Mouse (Mus musculus) forebrain, embryonic 15.5 days (tissue): ENCODE results near the gene Tas1r2. TPM values are rescaled to one million over a fixed set of nuclear protein-coding genes. Genes with fewer than 3 reads are reported as not detected.

ENCODE experiments used
- ATAC-seq: fragments of 200-750 bp; cut with Nextera tagmentation; replicated peaks from 2 replicates; pipeline ENCODE4 v1.8.0; 2017; ENCODE audit warnings: mild to moderate bottlenecking, moderate TSS enrichment, moderate library complexity
- H3K27ac ChIP-seq: fragments of 300-500 bp; sonication (generic); replicated peaks from 2 replicates; pipeline ENCODE4 v1.5.1; 2015; ENCODE audit warnings: mild to moderate bottlenecking, inconsistent platforms
- H3K27me3 ChIP-seq: fragments of 300-500 bp; sonication (generic); 2 replicates; pipeline ENCODE4 v1.6.1; 2015; ENCODE audit warnings: inconsistent platforms
- H3K36me3 ChIP-seq: fragments of 300-500 bp; sonication (generic); 2 replicates; pipeline ENCODE4 v1.6.1; 2015; ENCODE audit warnings: mild to moderate bottlenecking, inconsistent platforms
- H3K4me1 ChIP-seq: fragments of 300-500 bp; sonication (generic); 2 replicates; pipeline ENCODE4 v1.6.1; 2015; ENCODE audit warnings: inconsistent platforms
- H3K4me2 ChIP-seq: fragments of 300-500 bp; sonication (generic); replicated peaks from 2 replicates; pipeline ENCODE4 v1.6.1; 2015; ENCODE audit warnings: mild to moderate bottlenecking, inconsistent platforms
- H3K4me3 ChIP-seq: fragments of 300-500 bp; sonication (generic); 2 replicates; pipeline ENCODE4 v1.5.1; 2015; ENCODE audit warnings: mild to moderate bottlenecking, inconsistent platforms
- H3K9ac ChIP-seq: fragments of 300-500 bp; sonication (generic); replicated peaks from 2 replicates; pipeline ENCODE4 v1.6.1; 2015; ENCODE audit warnings: mild to moderate bottlenecking, inconsistent platforms
- H3K9me3 ChIP-seq: fragments of 300-500 bp; sonication (generic); 2 replicates; pipeline ENCODE4 v1.6.1; 2016; ENCODE audit warnings: inconsistent platforms
- WGBS: fragments of 180-500 bp; shearing (Covaris S2); methylation state at CpG from one replicate; pipeline ENCODE4 v1.1.7; 2015; ENCODE audit warnings: mixed read lengths; 5-methylcytosine and 5-hydroxymethylcytosine counted together
- polyA plus RNA-seq: library from polyadenylated mRNA; unstranded; fragments of >200 nt; fragmentation: Nextera tagmentation; extraction: Ambion mirVana; gene quantifications from 2 replicates; pipeline ENCODE4 v1.2.1, GENCODE M21; 2015

The Tas1r2 gene
- polyA plus RNA-seq, 1 experiment from 2014 or later: not detected

- Histone ChIP-seq H3K36me3 (no peaks in the 10 kb centered on the region), H3K27me3 (no peaks in the 10 kb centered on the region), H3K4me2 (peak overlapping the region; percentile 91), H3K4me1 (peaks cover 27% of the 10 kb centered on the region), H3K27ac (peak overlapping the region; percentile 94; the same call in 1 of the 2 replicates), H3K4me3 (peak overlapping the region; percentile 83), H3K9ac (peak overlapping the region; percentile 81), H3K9me3 (no peaks in the 10 kb centered on the region)
- 23% methylated on average over 21 of the region's 21 CpGs for WGBS
- ATAC-seq: no peak
These were observed 29.8 kb upstream of the Tas1r2 start for GRCm38 (mm10) chr4:139623434-139624115.

GRCm38 (mm10) chr4:139624116-139624489, 29.2 kb upstream of the Tas1r2 start:
- H3K4me2 ChIP-seq: peak overlapping the region; percentile 91
- 66% methylated on average over 5 of the region's 5 CpGs for WGBS
- H3K4me3 ChIP-seq: peak overlapping the region; percentile 83
- H3K9ac ChIP-seq: peak overlapping the region; percentile 81
- H3K27ac ChIP-seq: no peak overlapping the region
- H3K4me1 ChIP-seq: peaks cover 27% of the 10 kb centered on the region
- no peak for ATAC-seq
- H3K9me3 ChIP-seq: no peaks in the 10 kb centered on the region
- no peaks in the 10 kb centered on the region for H3K36me3 ChIP-seq
- no peaks in the 10 kb centered on the region for H3K27me3 ChIP-seq

GRCm38 (mm10) chr4:139624706-139625105, 28.6 kb upstream of the Tas1r2 start:
- Histone ChIP-seq H3K27ac (no peak overlapping the region), H3K27me3 (no peaks in the 10 kb centered on the region), H3K9ac (peak overlapping the region; percentile 81; the same call in 1 of the 2 replicates), H3K4me3 (no peak overlapping the region), H3K9me3 (no peaks in the 10 kb centered on the region), H3K36me3 (no peaks in the 10 kb centered on the region), H3K4me2 (peak overlapping the region; percentile 91), H3K4me1 (peaks cover 27% of the 10 kb centered on the region)
- 72% methylated on average over 10 of the region's 10 CpGs for WGBS
- ATAC-seq: no peak

GRCm38 (mm10) chr4:139627361-139627760, 26.0 kb upstream of the Tas1r2 start:
- no peaks in the 10 kb centered on the region for H3K36me3 ChIP-seq
- 96% methylated on average over 11 of the region's 11 CpGs for WGBS
- H3K9me3 ChIP-seq: no peaks in the 10 kb centered on the region
- peaks cover 18% of the 10 kb centered on the region for H3K4me1 ChIP-seq
- no peak overlapping the region for H3K4me3 ChIP-seq
- H3K9ac ChIP-seq: no peak overlapping the region
- no peaks in the 10 kb centered on the region for H3K27me3 ChIP-seq
- no peak overlapping the region for H3K4me2 ChIP-seq
- no peak for ATAC-seq
- no peak overlapping the region for H3K27ac ChIP-seq

GRCm38 (mm10) chr4:139630171-139630570, 23.2 kb upstream of the Tas1r2 start:
- H3K9me3 ChIP-seq: no peaks in the 10 kb centered on the region
- no peaks in the 10 kb centered on the region for H3K36me3 ChIP-seq
- no peak overlapping the region for H3K27ac ChIP-seq
- no peak for ATAC-seq
- 77% methylated on average over 10 of the region's 10 CpGs for WGBS
- H3K4me3 ChIP-seq: no peak overlapping the region
- H3K27me3 ChIP-seq: no peaks in the 10 kb centered on the region
- no peak overlapping the region for H3K9ac ChIP-seq
- no peaks in the 10 kb centered on the region for H3K4me1 ChIP-seq
- H3K4me2 ChIP-seq: no peak overlapping the region

- Histone ChIP-seq H3K9ac (no peak overlapping the region), H3K4me2 (no peak overlapping the region), H3K36me3 (no peaks in the 10 kb centered on the region), H3K9me3 (no peaks in the 10 kb centered on the region), H3K4me3 (no peak overlapping the region), H3K27me3 (no peaks in the 10 kb centered on the region), H3K27ac (no peak overlapping the region), H3K4me1 (no peaks in the 10 kb centered on the region)
- 68% methylated on average over 5 of the region's 5 CpGs for WGBS
- no peak for ATAC-seq
These were observed 22.2 kb upstream of the Tas1r2 start for GRCm38 (mm10) chr4:139631141-139631540.

GRCm38 (mm10) chr4:139631569-139632253, 21.6 kb upstream of the Tas1r2 start:
- 84% methylated on average over 7 of the region's 7 CpGs for WGBS
- Histone ChIP-seq H3K27ac (no peak overlapping the region), H3K4me3 (no peak overlapping the region), H3K27me3 (no peaks in the 10 kb centered on the region), H3K9ac (no peak overlapping the region), H3K36me3 (no peaks in the 10 kb centered on the region), H3K4me2 (no peak overlapping the region), H3K9me3 (no peaks in the 10 kb centered on the region), H3K4me1 (no peaks in the 10 kb centered on the region)
- no peak for ATAC-seq

GRCm38 (mm10) chr4:139632254-139632580, 21.1 kb upstream of the Tas1r2 start:
- Histone ChIP-seq H3K4me3 (no peak overlapping the region), H3K9ac (no peak overlapping the region), H3K36me3 (no peaks in the 10 kb centered on the region), H3K4me1 (no peaks in the 10 kb centered on the region), H3K4me2 (no peak overlapping the region), H3K27me3 (no peaks in the 10 kb centered on the region), H3K27ac (no peak overlapping the region), H3K9me3 (no peaks in the 10 kb centered on the region)
- no peak for ATAC-seq
- 84% methylated on average over 10 of the region's 10 CpGs for WGBS

- Histone ChIP-seq H3K4me3 (no peak overlapping the region), H3K4me1 (no peaks in the 10 kb centered on the region), H3K9me3 (no peaks in the 10 kb centered on the region), H3K27ac (no peak overlapping the region), H3K36me3 (no peaks in the 10 kb centered on the region), H3K4me2 (no peak overlapping the region), H3K27me3 (peaks cover 2% of the 10 kb centered on the region; the same call in 1 of the 2 replicates), H3K9ac (no peak overlapping the region)
- no peak for ATAC-seq
- 25% methylated on average over 7 of the region's 7 CpGs for WGBS
These were observed 17.0 kb upstream of the Tas1r2 start for GRCm38 (mm10) chr4:139636373-139636772.

GRCm38 (mm10) chr4:139637847-139638246, 15.5 kb upstream of the Tas1r2 start:
- H3K27ac ChIP-seq: no peak overlapping the region
- H3K4me1 ChIP-seq: peaks cover 7% of the 10 kb centered on the region
- 88% methylated on average over 9 of the region's 9 CpGs for WGBS
- H3K9ac ChIP-seq: no peak overlapping the region
- no peak overlapping the region for H3K4me3 ChIP-seq
- ATAC-seq: no peak
- H3K27me3 ChIP-seq: peaks cover 5% of the 10 kb centered on the region; the same call in 1 of the 2 replicates
- H3K9me3 ChIP-seq: no peaks in the 10 kb centered on the region
- H3K4me2 ChIP-seq: no peak overlapping the region
- no peaks in the 10 kb centered on the region for H3K36me3 ChIP-seq

- H3K4me2 ChIP-seq: no peak overlapping the region
- ATAC-seq: no peak
- H3K27me3 ChIP-seq: peaks cover 5% of the 10 kb centered on the region; the same call in 1 of the 2 replicates
- WGBS: 94% methylated on average over 16 of the region's 16 CpGs
- H3K9ac ChIP-seq: no peak overlapping the region
- H3K4me3 ChIP-seq: no peak overlapping the region
- H3K9me3 ChIP-seq: no peaks in the 10 kb centered on the region
- H3K36me3 ChIP-seq: no peaks in the 10 kb centered on the region
- peaks cover 7% of the 10 kb centered on the region for H3K4me1 ChIP-seq
- H3K27ac ChIP-seq: no peak overlapping the region
These were observed 15.0 kb upstream of the Tas1r2 start for GRCm38 (mm10) chr4:139638356-139638755.

- H3K4me2 ChIP-seq: no peak overlapping the region
- H3K36me3 ChIP-seq: peaks cover 2% of the 10 kb centered on the region; the same call in 1 of the 2 replicates
- H3K9ac ChIP-seq: no peak overlapping the region
- no peak overlapping the region for H3K4me3 ChIP-seq
- H3K4me1 ChIP-seq: peaks cover 7% of the 10 kb centered on the region
- no peak for ATAC-seq
- no peaks in the 10 kb centered on the region for H3K9me3 ChIP-seq
- peaks cover 5% of the 10 kb centered on the region; the same call in 1 of the 2 replicates for H3K27me3 ChIP-seq
- H3K27ac ChIP-seq: no peak overlapping the region
- WGBS: 34% methylated on average over 12 of the region's 12 CpGs
These were observed 13.5 kb upstream of the Tas1r2 start for GRCm38 (mm10) chr4:139639801-139640200.
